Mouse (Mus musculus): ENCODE results near the gene Pde5a. TPM values are rescaled to one million over a fixed set of nuclear protein-coding genes. Genes with fewer than 3 reads are reported as not detected.
A peak's percentile ranks its signal among the peaks of the same experiment; 100 is the strongest.

Pde5a gene
- total RNA-seq, 2 experiments from 2014 or later, result 1.7 to 2.0 TPM

GRCm38 (mm10) chr3:122729960-122730740, 1.4 kb downstream of the Pde5a start:
- peak; percentile 75 for TF ChIP-seq CTCF (IDR thresholded peaks at IDR 0.05)
- Histone ChIP-seq H3K27ac (peak overlapping the region; percentile 86), H3K4me3 (peak overlapping the region; percentile 92)
- intact Hi-C loops (cut with DNase I), result loop anchor here (5.0 to 10.0 kb wide), 3 partner anchors 68 to 172 kb away; no protein-coding TSS in a partner anchor
- peak; percentile 80 for DNase-seq

GRCm38 (mm10) chr3:122730741-122731235, 2.0 kb downstream of the Pde5a start:
- intact Hi-C loops (cut with DNase I), result loop anchor here (5.0 kb wide), 1 partner anchor 172 kb away; no protein-coding TSS in a partner anchor
- TF ChIP-seq CTCF (IDR thresholded peaks at IDR 0.05), result no peak
- peak overlapping the region; percentile 86 for H3K27ac ChIP-seq
- peak overlapping the region; percentile 92 for H3K4me3 ChIP-seq
- no peak for DNase-seq

- intact Hi-C loops (cut with DNase I), result loop anchor here (5.0 kb wide), 1 partner anchor 168 kb away; no protein-coding TSS in a partner anchor
- Histone ChIP-seq H3K4me3 (no peak overlapping the region), H3K27ac (no peak overlapping the region)
- TF ChIP-seq CTCF (IDR thresholded peaks at IDR 0.05), result no peak
- no peak for DNase-seq
These were observed 5.1 kb downstream of the Pde5a start for GRCm38 (mm10) chr3:122733806-122734205.

- no peak for TF ChIP-seq CTCF (IDR thresholded peaks at IDR 0.05)
- DNase-seq, result no peak
- intact Hi-C loops (cut with DNase I), result loop anchor here (5.0 kb wide), 1 partner anchor 168 kb away; no protein-coding TSS in a partner anchor
- Histone ChIP-seq H3K4me3 (no peak overlapping the region), H3K27ac (no peak overlapping the region)
These were observed 5.6 kb downstream of the Pde5a start for GRCm38 (mm10) chr3:122734329-122734728.

GRCm38 (mm10) chr3:122739460-122739859, 10.7 kb downstream of the Pde5a start:
- TF ChIP-seq CTCF (IDR thresholded peaks at IDR 0.05), result no peak
- H3K27ac ChIP-seq, result no peak overlapping the region
- no peak overlapping the region for H3K4me3 ChIP-seq
- intact Hi-C loops (cut with DNase I), result no loop called here
- DNase-seq, result no peak

GRCm38 (mm10) chr3:122744265-122744664, 15.5 kb downstream of the Pde5a start:
- intact Hi-C loops (cut with DNase I), result no loop called here
- no peak overlapping the region for H3K27ac ChIP-seq
- DNase-seq, result no peak
- H3K4me3 ChIP-seq, result no peak overlapping the region
- TF ChIP-seq CTCF (IDR thresholded peaks at IDR 0.05), result no peak

GRCm38 (mm10) chr3:122747921-122748700, 19.4 kb downstream of the Pde5a start:
- TF ChIP-seq CTCF (IDR thresholded peaks at IDR 0.05), result no peak
- intact Hi-C loops (cut with DNase I), result no loop called here
- DNase-seq, result no peak

GRCm38 (mm10) chr3:122763240-122763761, 34.6 kb downstream of the Pde5a start:
- intact Hi-C loops (cut with DNase I), result no loop called here
- Histone ChIP-seq H3K4me3 (peak overlapping the region; percentile 52), H3K27ac (peak overlapping the region; percentile 46; the same call in 1 of the 2 replicates)
- TF ChIP-seq CTCF (IDR thresholded peaks at IDR 0.05), result no peak
- peak; percentile 17 for DNase-seq

More at GRCm38 (mm10) chr3:122747921-122748700, 19.4 kb downstream of the Pde5a start:
- no peak overlapping the region for H3K27ac ChIP-seq
- H3K4me3 ChIP-seq, result no peak overlapping the region

- peak overlapping the region; percentile 52 for H3K4me3 ChIP-seq
- TF ChIP-seq CTCF (IDR thresholded peaks at IDR 0.05), result no peak
These were observed 35.0 kb downstream of the Pde5a start for GRCm38 (mm10) chr3:122763768-122764167.

GRCm38 (mm10) chr3:122766930-122767329, 38.2 kb downstream of the Pde5a start:
- H3K27ac ChIP-seq, result no peak overlapping the region
- DNase-seq, result no peak
- no peak overlapping the region for H3K4me3 ChIP-seq
- intact Hi-C loops (cut with DNase I), result no loop called here
- no peak for TF ChIP-seq CTCF (IDR thresholded peaks at IDR 0.05)

More at GRCm38 (mm10) chr3:122763768-122764167, 35.0 kb downstream of the Pde5a start:
- DNase-seq, result no peak
- intact Hi-C loops (cut with DNase I), result no loop called here
- peak overlapping the region; percentile 46; the same call in 1 of the 2 replicates for H3K27ac ChIP-seq

- Histone ChIP-seq H3K4me3 (no peak overlapping the region), H3K27ac (no peak overlapping the region)
- no peak for TF ChIP-seq CTCF (IDR thresholded peaks at IDR 0.05)
- intact Hi-C loops (cut with DNase I), result no loop called here
- no peak for DNase-seq
These were observed 39.1 kb downstream of the Pde5a start for GRCm38 (mm10) chr3:122767841-122768240.

GRCm38 (mm10) chr3:122781417-122781816, 52.7 kb downstream of the Pde5a start:
- no peak for DNase-seq
- H3K4me3 ChIP-seq, result no peak overlapping the region
- intact Hi-C loops (cut with DNase I), result no loop called here
- TF ChIP-seq CTCF (IDR thresholded peaks at IDR 0.05), result no peak
- no peak overlapping the region for H3K27ac ChIP-seq

Data from gastrocnemius, adult 2 months (tissue).